Mouse (Mus musculus) C2C12 (cell line): ENCODE results near the gene Tmem151a. TPM values are rescaled to one million over a fixed set of nuclear protein-coding genes. Genes with fewer than 3 reads are reported as not detected.

ENCODE experiments used
- H3K27me3 ChIP-seq: one replicate; pipeline ENCODE4 v1.6.1; 2011; ENCODE audit not compliant: control insufficient read depth, insufficient read depth, insufficient read length
- H3K36me3 ChIP-seq: one replicate; pipeline ENCODE4 v1.6.1; 2011; ENCODE audit not compliant: control insufficient read depth, insufficient read depth
- H3K4me3 ChIP-seq: one replicate; pipeline ENCODE4 v1.5.1; 2011; ENCODE audit warnings: mild to moderate bottlenecking, control low read depth; ENCODE audit not compliant: poor library complexity, insufficient read depth, severe bottlenecking
- H3K79me2 ChIP-seq: one replicate; pipeline ENCODE4 v1.6.1; 2011; ENCODE audit not compliant: control insufficient read depth, insufficient read depth
- H3K79me3 ChIP-seq: one replicate; pipeline ENCODE4 v1.6.1; 2011; ENCODE audit warnings: low read depth, control low read depth
- H3ac ChIP-seq: one replicate; pipeline ENCODE3; 2011; ENCODE audit warnings: low read depth; ENCODE audit not compliant: control insufficient read depth, insufficient read length
- CEBPB ChIP-seq: IDR thresholded peaks from one replicate; pipeline ENCODE4 v1.6.1; 2011; ENCODE audit warnings: low read depth, mild to moderate bottlenecking, control low read depth, moderate library complexity
- CTCF ChIP-seq: IDR thresholded peaks from one replicate; pipeline ENCODE4 v1.5.1; 2011; ENCODE audit not compliant: control insufficient read depth, insufficient read depth, insufficient read length
- FOSL1 ChIP-seq: IDR thresholded peaks from one replicate; pipeline ENCODE4 v1.8.0; 2011; ENCODE audit warnings: mild to moderate bottlenecking, low read length; ENCODE audit not compliant: poor library complexity, insufficient read depth, severe bottlenecking
- MAX ChIP-seq: IDR thresholded peaks from one replicate; pipeline ENCODE4 v1.6.1; 2011; ENCODE audit warnings: mild to moderate bottlenecking, control low read depth
- MYOD1 ChIP-seq: IDR thresholded peaks from one replicate; pipeline ENCODE4 v1.6.1; 2011; ENCODE audit warnings: low read depth; ENCODE audit not compliant: control insufficient read depth, insufficient read length
- MYOG ChIP-seq: IDR thresholded peaks from one replicate; pipeline ENCODE4 v1.6.1; 2011; ENCODE audit not compliant: control insufficient read depth, insufficient read length; ENCODE audit errors: extremely low read depth
- USF1 ChIP-seq: IDR thresholded peaks from one replicate; pipeline ENCODE4 v1.6.1; 2011; ENCODE audit warnings: low read depth, mild to moderate bottlenecking, control low read depth, moderate library complexity
- polyA plus RNA-seq: library from polyadenylated mRNA; unstranded; fragments of >200 nt; fragmentation: generic; extraction: Trizol; gene quantifications from one replicate; pipeline ENCODE4 v1.2.1, GENCODE M21; 2012; ENCODE audit warnings: missing spikeins

Tmem151a gene
- polyA plus RNA-seq, 1 experiment = 4.6 TPM

DNA sequence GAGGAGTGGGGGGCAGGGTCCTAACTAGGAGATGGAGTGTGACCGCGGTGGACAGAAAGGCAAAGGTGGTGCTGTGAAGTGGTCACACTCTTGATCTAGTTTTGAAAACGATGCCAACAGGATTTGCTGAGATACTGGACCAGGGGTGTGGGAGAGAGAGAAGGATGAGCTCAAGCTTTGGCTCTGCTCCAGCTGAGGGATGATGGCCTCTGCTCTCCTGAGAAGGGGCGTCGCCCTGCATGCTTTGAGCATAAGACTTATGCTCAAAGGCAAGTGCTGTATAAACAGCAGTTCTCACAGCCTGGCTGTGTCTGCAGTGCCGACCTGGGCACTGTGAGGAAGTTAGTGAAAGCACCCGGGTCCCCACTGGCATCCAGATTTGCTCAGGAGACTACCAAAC is 20.2 kb downstream of the Tmem151a start:
- no peaks in the 10 kb centered on the region for H3K79me3 ChIP-seq
- H3ac ChIP-seq = no peak overlapping the region
- no peaks in the 10 kb centered on the region for H3K36me3 ChIP-seq
- H3K27me3 ChIP-seq = no peaks in the 10 kb centered on the region
- H3K4me3 ChIP-seq = no peak overlapping the region
- H3K79me2 ChIP-seq = no peaks in the 10 kb centered on the region
- TF ChIP-seq MYOG (no peak), MAX (no peak), MYOD1 (no peak), FOSL1 (no peak), CTCF (no peak), USF1 (no peak), CEBPB (no peak)

DNA sequence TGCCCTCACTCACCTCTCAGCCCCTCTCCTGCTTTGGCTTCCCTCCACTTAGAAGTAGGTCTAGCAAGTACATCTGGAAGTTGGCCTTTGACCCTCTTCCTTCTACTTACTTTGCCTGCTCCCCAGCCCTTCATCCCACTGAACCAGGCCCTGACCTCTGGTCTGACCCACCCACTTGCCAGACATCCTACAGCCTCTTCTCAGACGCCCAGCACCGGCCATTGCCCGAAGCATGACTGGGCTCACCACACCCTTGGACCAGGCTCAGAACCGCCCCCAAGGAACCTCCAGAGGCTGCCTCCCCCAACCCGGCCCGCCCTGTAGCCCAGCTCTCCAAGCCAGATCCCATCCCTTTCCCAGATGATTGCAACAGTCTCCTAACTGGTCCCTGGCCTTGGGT is 22.9 kb downstream of the Tmem151a start:
- no peaks in the 10 kb centered on the region for H3K79me3 ChIP-seq
- H3ac ChIP-seq = no peak overlapping the region
- H3K27me3 ChIP-seq = no peaks in the 10 kb centered on the region
- H3K4me3 ChIP-seq = no peak overlapping the region
- no peaks in the 10 kb centered on the region for H3K79me2 ChIP-seq
- H3K36me3 ChIP-seq = no peaks in the 10 kb centered on the region
- TF ChIP-seq CEBPB = no peak
- TF ChIP-seq MAX = no peak
- TF ChIP-seq MYOD1 = no peak
- TF ChIP-seq MYOG = no peak
- no peak for TF ChIP-seq CTCF
- no peak for TF ChIP-seq FOSL1
- TF ChIP-seq USF1 = no peak

GRCm38 (mm10) chr19:5062041-5062440 is 23.3 kb downstream of the Tmem151a start:
- TF ChIP-seq CTCF (no peak), FOSL1 (no peak), MYOG (no peak), USF1 (no peak), CEBPB (no peak), MAX (no peak), MYOD1 (no peak)
- Histone ChIP-seq H3K79me3 (no peaks in the 10 kb centered on the region), H3ac (no peak overlapping the region), H3K4me3 (no peak overlapping the region), H3K27me3 (no peaks in the 10 kb centered on the region), H3K79me2 (no peaks in the 10 kb centered on the region), H3K36me3 (no peaks in the 10 kb centered on the region)

DNA sequence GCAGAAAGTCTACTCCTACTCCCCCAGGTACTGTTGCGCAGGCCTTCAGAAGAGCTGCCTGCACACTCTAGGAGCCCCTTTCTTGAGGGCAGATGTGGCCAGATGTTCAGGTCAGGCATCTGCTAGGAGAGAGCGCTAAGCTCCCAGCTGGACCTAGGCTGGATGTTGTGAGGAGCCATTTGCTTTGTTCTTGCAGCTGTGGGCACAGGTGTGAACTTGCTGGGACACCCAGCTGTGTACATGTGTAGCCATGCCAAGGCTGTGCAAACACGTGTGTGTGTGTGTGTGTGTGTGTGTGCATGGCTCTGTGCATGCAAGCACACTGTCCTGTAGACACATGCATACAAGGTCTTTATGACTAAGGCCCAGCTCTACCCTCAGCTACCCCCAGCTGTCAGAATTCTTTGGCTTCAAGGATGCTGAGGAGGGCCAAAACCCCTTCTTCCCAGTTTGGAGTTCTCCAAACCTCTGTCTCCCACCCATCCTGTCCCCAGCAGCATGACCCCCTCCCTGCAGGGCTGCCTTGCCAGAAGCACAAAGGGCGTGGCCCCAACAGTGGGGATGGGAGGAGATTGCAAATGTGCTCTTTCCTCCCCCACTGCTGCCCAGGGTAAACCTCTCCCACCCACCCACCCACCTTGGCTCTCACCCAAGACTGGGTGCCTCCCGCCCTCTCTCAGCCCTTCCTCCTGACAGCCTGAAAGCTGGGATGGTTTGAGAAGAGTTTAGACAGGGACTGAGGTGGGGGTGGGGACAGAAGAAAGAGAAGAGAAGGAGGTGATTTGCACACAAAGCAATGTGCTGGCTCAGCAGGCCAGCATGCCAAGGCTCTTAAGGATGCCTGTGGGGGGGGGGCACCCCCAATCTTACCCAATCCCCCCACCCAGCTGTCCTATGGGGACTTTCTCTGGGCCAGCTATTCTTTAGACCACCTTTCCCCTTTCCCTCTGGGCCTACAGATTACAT is 24.7 kb downstream of the Tmem151a start:
- Histone ChIP-seq H3K36me3 (peaks cover 10% of the 10 kb centered on the region), H3K27me3 (no peaks in the 10 kb centered on the region), H3K79me3 (no peaks in the 10 kb centered on the region), H3ac (no peak overlapping the region), H3K79me2 (no peaks in the 10 kb centered on the region), H3K4me3 (no peak overlapping the region)
- TF ChIP-seq CEBPB (no peak), USF1 (no peak), MYOG (no peak)

DNA sequence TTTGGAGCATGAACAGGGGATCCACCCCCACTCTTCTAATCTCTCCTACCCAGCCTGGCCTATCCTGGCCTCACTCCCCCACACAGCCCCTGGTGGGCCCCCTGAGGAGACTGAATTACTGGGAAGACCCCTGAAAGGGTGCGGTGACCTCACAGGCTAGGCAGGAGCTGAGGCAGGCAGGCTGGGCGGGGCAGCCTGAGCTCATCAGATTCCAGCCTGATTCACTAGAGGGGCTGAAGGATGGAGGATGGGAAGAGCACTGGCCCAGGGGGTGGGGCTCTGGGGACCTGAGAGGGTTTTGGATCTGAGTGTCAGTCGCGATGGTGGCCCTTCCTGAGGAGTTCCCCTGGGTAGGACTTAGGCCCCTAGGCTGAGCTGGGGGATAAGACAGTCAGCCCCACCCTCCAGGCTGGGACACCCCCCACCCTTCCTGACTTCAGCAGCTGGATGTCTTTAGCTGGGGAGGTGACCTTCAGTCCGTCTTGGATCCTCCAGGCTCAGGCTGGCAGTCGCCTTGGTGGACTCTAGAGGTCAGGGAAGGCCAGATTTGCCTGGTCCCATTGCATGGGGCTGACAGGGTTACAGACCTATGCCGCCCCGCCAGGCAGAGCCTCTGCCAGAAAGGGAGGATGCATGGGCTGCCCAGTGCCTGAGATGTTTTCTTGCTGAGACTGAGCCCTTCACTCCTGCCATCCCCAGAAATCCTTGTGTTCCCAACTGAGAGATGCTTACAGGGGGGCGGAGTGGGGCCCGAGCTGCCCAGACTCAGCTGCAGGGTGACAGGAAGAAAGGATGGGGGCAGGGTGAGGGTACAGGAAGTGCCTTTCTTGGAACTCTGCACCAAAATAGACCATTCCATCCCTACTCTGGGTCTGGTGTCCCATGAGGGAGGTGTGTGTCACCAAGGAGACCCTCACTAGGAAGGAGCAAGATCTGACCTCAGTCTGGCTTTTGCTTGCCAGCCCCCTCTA is 26.2 kb downstream of the Tmem151a start:
- TF ChIP-seq FOSL1 (no peak), MAX (no peak), CTCF (no peak), MYOD1 (no peak), CEBPB (no peak), USF1 (no peak), MYOG (no peak)
- H3K4me3 ChIP-seq = no peak overlapping the region
- H3ac ChIP-seq = peak overlapping the region; percentile 10
- H3K36me3 ChIP-seq = peaks cover 25% of the 10 kb centered on the region
- H3K79me3 ChIP-seq = peaks cover 8% of the 10 kb centered on the region
- H3K79me2 ChIP-seq = peaks cover 15% of the 10 kb centered on the region
- no peaks in the 10 kb centered on the region for H3K27me3 ChIP-seq
